Mouse (Mus musculus): ENCODE measurements around the gene Idua.

The Idua gene

DNA sequence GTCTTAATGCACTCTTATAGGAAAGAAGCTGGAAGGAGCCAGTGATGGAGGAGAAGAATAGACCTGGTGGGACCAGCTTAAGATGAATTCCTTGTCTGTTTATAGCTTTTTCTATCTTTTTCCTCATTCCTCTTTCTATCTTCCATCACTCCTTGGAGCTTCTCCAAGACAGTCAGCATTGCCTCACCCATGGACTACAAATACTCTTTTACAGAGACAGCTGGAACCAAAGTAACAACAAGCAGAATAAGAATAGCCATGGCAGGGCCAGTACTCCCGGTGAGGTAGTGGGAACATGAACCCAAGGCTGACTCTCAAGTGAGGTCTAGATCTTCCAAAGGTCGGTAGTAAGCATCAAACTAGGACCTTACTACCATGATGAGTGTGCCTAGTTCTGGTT is 53.0 kb downstream of the Idua start:
- no peak for ATAC-seq (ENCODE audit: insufficient number of reproducible peaks, low FRiP score, low TSS enrichment)

DNA sequence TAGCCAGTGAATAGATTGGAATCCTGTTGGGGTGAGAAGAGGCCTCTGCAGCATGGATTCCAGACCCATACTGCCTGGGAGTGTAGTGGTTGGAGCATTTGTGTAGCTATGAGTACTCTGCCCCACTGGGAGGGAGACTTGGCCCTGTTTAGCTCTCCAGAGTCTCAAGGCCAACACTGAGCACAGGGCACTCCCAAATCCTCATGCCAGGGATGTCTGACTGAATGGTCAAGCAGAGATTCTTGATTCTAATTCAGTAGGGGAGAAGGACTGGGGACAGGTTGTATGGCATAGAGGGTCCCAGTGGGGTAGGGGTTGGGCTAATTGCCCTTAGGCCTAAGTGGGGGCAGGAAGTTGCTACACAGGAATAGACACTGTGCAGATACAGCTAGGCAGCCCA is 53.6 kb downstream of the Idua start:
- ATAC-seq (ENCODE audit: insufficient number of reproducible peaks, low FRiP score, low TSS enrichment) = no peak

DNA sequence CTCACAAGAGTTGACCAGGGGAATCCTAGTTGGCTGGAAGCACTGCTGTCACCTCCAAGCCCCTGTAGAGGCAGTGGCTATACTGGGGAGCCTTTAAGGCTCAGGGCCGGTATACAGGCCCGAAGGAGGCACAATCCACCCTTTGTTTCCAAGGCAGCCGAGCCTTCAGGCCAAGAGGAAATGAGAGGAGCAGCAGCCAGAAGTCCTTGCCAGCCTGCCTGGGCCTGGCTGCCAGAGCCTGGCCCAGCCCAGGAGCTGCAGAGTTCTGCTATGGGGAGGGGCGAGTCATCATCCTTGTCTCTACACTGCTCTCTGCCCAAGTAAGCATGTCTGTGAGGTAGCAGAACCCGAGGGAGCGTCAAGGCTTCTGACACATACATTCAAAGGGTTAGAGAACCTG is 54.0 kb downstream of the Idua start:
- peak; percentile 64; the same call in 1 of the 2 replicates for ATAC-seq (ENCODE audit: insufficient number of reproducible peaks, low FRiP score, low TSS enrichment)

DNA sequence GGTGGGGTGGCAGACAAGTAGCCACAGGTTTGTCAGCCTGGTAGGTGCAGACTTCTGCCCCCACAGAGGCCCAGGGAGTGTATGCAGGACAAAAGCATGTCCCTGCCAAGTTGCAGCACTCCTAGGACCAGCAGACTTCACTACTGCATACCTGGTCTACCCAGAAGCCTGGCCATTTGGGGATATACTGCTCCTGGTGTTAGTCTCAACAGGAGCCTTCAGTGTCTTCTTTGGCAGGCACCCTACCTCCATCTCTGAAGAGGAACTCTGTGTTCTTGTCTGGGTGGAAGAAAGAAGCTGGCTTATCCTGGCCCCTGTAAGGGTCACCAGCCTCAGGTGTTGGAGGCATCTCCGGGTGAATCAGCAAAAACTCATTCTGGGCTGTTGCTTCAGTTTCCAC is 55.8 kb downstream of the Idua start:
- ATAC-seq (ENCODE audit: insufficient number of reproducible peaks, low FRiP score, low TSS enrichment) = no peak

DNA sequence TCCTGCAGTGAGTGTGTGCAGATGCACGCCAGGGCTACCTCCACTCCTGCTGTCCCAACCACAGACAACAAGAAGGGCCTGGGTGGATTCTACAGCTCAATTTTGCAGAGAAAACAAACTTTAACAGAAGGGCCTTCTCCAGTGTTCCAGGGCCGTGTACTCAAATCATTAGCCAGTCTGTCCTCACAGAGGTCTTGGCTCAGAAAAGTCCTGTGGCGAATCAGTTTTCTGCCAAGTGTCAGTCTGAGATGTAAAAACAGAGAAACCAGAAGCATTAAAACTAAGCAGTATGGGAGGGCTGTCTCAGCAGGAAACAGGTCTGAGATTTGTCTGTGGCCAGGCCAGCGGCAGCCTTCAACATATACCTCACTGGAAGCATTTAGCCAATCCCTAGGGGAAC is 57.9 kb downstream of the Idua start:
- ATAC-seq (ENCODE audit: insufficient number of reproducible peaks, low FRiP score, low TSS enrichment) = no peak

DNA sequence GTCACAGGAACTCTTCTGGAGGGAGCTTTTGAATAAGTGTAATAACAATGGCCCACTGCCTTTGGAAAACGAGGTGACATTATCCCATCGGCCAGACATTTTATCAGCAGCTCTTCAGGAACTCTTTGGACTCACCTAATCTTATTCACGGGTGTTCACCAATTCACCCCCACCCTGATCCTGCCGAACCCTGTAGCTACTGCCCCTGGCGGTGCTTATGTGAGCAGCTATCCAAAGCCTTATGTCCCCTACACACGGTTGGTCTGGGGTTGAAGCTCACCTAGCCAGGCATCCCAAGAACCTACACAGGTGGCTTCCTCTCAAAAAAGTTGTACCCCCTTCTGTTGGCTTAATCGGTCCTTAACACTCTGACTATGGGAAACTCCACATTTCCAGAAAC is 59.6 kb downstream of the Idua start:
- no peak for ATAC-seq (ENCODE audit: insufficient number of reproducible peaks, low FRiP score, low TSS enrichment)

DNA sequence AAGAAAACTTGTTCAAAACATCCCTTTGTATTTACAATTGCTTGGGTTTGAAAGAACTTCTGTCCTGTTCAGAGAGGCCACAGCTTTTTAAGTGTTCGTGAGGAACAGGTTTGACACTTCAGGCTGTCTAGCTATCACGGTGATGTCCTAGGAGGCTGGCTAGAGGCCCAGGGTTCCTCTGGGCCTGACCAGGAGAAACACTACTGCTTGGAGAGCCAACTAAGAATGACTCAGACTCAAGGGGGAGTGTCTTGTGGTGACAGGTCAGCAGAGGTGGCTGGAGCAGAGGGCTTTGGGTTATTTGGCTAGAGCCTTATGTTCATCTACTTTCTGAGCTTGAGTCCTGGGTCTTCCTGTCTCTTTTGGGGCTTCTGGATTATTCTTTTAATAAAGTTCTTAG is 63.9 kb downstream of the Idua start:
- ATAC-seq (ENCODE audit: insufficient number of reproducible peaks, low FRiP score, low TSS enrichment) = no peak

DNA sequence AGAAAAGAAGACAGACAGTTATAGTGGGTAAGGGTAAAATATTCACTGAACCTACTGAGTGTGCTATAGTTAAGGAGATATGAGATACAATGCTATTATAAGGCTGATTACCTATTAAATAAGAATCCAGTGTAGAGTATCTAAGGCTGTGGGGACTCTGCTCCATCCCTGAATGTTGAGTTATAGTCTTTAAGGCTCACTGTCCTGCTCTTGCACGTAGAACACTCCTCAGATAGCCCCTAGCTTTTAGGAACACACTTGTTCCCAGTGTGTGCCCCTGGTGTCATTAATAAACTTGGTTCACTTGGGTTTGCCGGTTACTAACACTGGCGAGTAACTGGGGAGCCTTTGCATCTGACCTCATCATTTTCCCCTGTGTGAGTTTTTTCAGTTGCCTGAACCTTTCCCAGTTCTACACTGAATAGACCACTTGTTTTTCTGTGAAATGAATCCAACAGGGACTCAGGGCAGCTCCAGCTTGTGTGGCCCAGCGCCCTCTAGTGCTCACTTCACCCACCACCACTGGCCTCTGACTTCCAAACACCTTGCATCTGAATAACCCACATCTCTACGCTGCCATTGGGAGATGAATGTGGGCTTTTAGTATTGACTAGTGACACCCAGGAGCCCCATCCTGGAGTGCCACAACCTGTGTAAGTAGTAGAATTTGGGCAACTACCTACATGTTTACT is 66.6 kb downstream of the Idua start:
- peak; percentile 66; the same call in 1 of the 2 replicates for ATAC-seq (ENCODE audit: insufficient number of reproducible peaks, low FRiP score, low TSS enrichment)

DNA sequence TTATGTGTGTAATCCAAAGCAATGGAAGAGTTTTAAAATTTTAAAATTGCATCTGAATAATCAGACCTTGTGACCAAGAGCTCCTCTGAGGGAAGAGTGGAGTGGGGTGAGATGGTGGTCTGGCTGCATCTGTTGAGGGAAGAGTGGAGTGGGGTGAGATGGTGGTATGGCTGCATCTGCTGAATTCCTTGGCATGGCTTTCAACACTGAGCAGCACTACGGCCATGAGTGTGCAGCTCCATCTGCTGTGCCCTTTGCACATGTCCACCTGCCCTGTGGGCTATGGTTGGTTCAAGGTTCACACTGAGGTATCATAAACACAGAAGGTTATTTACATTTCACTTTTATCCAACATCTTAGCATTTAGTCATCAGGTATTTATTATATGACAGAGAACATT is 67.3 kb downstream of the Idua start:
- ATAC-seq (ENCODE audit: insufficient number of reproducible peaks, low FRiP score, low TSS enrichment) = no peak

Measured in cerebellum, adult (tissue).